Mouse (Mus musculus) urinary bladder, postnatal 4 days (tissue): ENCODE measurements around the gene Spop.
"Not testable (repeated sequence)": the region's sequence is repeated elsewhere in the genome, so short reads cannot be mapped to it uniquely, and the experiment has no call there.

Experiments
- DNase-seq, 2 experiments: peaks; one replicate each; pipeline ENCODE4 v3.0.0; 2021 to 2022; ENCODE audit warnings: low spot score in 2 of 2

Gene Spop

GRCm38 (mm10) chr11:95495883-95496282 lies 82.0 kb downstream of the Spop start:
- no peak for DNase-seq

DNA sequence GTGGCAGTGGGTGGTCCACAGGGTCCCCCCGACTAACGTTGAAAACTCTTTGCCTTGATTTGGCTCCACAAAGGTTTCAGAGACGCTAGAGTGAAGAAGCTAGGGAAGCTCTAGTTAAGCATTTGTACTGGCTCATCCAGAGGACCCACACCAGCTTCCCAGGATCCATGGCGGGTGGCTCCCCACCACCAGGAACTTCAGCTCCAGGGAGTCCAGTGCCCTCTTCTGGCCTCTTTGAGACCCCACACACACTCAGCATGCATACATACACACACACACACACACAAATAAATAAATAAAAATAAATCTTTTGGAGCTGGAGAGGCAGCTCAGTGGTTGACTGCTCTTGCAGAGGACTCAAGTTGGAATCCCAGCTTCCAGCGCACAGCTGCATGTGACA lies 84.0 kb downstream of the Spop start:
- DNase-seq = no peak

DNA sequence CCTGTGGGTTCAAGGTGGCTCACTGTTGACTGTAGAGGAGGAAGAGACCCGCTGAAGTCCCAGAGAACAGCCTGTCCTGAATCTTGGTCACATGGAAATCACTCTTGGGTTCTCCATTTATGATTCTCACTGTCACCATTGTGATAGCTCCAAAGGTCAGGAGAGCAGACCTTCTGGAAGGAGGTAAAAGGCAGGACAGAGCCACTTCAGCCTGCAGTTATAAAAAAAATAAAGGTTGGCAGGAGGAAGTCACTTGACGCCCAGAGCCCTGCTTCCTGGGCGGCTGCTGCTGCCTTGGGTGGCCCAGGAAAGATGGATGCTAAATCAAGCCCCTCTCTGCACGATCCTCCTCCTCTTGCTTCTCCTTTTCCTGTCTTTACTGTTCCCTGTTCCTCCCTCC lies 86.5 kb downstream of the Spop start:
- DNase-seq = no peak

DNA sequence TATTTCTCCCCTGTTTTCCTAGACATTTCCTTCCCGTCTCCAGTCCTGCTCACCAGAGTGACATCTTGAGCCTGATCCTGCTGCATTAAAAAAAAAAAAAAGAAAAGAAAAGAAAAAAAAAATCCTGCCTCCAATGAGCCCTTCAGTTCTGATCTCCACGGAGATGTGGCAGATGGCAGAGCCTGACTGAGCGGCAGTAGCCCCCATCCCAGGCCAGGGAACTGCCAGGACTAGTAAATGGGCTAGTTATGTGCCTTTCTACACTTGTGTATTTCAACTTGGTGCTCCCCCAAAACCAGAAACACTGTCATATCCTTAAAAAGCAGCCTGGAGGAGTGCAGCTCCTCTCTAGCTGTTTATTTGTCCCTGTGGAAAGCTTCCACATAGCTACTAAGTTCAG lies 87.0 kb downstream of the Spop start:
- DNase-seq = no peak

DNA sequence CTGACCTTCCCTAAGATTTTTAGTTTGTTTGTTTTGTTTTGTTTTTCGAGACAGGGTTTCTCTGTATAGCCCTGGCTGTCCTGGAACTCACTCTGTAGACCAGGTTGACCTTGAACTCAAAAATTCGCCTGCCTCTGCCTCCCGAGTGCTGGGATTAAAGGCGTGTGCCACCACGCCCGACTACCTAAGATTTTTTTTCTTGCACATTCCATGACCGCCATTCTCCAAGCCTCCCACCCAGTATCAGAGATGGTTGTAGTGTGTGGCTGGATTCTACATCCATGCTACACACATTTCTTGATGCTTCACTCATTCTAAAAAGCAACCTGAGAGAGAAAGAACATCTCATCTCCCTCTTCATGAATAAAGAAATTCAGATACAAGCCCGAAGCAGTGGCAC lies 87.9 kb downstream of the Spop start:
- not testable (repeated sequence) for DNase-seq

GRCm38 (mm10) chr11:95503581-95504180 lies 89.8 kb downstream of the Spop start:
- DNase-seq = no peak

- no peak for DNase-seq
Observed at GRCm38 (mm10) chr11:95504271-95504731, 90.4 kb downstream of the Spop start.

DNA sequence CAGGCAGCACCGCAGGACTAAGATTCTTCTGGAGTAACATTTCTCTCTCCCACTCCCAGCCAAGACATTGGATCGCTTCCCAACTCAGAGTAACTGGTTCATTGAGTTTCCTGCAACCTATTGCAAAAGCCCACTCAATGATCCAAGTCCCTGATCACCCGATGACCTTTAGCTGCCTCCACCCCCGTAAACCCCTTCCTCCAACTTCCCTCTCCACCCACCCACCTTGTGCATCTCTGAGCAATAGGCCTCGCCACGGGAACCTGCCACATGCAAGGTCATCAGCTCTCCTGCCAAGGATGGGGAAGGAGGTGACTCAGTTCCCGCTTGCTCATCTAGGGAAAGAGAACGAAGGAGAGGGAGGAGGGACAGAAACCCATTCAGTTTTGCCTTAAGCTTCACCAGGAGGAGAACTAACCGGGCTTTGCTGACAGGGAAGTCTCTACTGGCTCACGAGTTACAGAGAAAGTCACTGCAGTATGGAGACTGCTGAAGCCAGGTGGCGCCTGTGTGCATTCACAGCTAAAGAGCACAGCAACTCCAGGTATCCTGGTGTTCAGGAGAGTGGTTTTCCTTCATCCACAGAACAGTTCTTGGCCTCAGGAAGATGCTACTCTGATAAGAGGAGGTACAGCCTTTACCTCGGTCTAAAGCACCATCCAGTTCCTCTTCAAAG lies 93.3 kb downstream of the Spop start:
- DNase-seq = no peak

DNA sequence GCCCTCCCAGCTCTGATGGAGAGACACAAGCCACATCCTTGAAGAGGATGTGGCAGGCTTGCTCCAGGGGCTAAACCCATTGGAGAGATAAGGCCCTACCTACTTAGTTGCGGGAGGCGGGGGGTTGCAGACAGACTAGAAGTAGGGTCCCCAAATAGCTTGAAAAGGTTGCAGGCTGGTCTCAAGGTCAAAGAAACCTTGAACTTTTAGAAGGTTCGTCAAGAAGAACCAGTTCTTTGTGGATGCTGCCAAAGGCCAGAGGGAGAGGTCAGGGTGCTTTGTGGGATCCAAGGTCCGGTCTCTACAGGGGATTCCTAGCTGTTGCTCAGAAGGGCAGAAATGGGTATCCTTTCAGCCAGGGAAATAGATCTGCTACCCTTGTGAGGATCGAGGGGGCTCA lies 93.9 kb downstream of the Spop start:
- DNase-seq = no peak

GRCm38 (mm10) chr11:95508211-95508926 lies 94.5 kb downstream of the Spop start:
- DNase-seq = no peak

DNA sequence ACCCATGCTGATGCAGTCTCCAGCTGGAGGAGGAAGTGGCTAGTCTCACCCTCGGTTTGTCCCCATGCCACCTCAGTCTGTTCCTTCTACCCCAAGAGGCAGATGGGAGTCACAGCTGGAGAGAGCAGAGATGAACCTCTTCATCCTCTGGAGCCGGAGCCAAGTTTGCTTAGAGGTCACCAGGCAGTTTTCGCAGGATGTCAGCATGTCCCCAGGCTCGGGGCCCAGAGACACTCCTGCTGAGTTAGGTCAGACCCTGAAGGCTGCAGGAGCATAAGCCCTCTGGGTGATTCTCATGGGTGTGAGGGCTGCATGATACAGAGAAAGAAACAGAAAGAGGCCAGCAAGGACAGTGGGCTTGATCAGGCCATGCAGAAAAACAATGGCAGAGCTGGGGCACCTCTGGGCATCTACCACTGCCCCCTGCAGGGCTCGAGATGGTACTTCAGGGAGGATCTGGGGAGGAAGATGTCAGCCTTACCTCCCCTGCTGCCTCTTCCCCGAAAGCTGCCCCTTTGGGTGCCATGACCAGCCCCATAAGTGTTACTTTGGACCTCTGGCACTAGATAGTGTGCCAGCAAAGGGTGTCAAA lies 95.3 kb downstream of the Spop start:
- DNase-seq = no peak

- DNase-seq = no peak
Observed at GRCm38 (mm10) chr11:95510631-95511030, 96.8 kb downstream of the Spop start.

DNA sequence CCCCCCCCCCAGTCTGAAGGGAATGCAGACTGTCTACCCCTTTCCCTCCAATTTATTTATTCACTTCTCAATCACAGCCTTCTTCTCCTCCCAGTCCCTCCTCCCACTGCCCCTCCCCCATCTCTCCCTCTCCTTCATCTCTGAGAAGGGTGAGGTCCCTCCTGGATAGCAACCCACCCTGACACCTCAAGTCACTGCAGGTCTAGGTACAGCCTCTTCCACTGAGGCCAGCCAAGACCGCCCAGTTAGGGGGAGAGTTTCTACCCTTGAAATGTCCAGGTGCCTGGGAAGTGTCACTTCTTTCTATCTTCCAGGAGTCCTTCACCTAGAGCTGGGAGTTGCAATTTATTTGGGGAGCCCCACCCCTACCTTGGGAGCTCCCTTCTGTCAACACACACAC lies 98.0 kb downstream of the Spop start:
- DNase-seq = no peak

GRCm38 (mm10) chr11:95512383-95512782 lies 98.5 kb downstream of the Spop start:
- no peak for DNase-seq

DNA sequence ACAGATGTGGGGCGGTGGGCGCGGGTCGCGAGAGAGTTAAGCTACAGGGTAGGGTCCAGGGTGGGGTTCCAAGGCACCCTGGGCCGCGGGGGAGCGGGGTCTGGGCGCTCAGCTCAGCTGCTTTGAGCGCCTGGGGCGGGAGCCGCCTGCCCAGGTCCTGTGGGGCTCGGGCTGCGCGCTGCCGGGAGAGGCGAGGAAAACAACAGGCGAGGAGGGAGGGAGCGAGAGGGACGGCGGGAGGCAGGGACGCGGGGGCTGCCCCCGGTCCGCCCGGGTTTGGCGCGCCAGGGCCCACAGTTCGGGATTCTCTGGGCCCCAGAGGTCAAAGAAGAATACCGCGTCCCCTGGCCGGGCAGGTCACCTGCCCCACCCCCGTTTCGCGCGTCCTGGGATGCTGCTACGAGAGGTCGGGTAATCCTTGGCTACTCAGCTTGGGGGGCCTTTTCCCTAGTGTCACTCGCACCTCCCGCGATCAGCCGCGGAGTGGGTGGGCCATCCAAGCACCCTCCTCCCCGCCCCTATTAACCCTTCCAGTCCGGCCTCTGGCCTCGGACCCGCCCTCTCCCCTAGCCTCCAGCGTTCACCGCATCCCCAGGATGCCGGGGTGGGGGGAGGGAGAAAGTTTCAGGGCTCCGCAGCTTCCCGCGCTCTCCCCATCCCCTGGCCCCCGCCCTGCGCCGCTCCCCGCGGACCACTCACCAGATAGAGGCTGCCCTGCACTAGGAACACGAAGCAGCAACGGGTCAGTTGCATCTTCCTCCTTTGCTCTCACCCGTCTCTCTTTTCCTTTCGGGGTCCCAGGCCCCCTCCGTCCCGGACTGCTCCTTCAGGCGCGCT lies 99.8 kb downstream of the Spop start:
- no peak for DNase-seq

DNA sequence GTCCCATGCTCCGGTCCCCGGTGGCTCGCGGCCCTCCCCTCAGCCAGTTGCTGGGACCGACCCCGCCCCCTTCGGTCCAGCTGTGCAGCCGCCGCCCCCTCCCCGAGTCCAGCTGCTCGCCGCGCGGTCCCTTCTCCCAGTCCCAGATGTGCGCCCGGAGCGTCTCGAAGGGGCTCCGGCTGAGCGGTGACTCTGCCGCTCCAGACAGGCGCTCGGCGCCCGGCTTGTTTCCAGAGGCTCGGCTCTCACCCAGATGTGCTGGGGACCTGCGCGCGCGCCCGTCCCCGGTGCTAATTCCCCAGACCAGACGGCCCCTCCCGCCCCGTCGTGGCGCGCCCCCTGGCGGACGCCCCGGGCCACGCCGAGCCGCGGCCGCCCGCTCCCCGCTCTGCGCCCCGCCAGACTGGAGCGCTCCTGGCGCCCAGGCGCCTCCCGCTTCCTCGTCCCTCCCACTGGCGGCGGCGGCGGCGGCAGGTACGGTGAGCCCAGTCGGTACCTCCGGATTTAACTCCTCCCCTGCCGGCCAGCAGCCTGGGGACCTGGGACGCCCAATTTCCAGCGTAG lies 100.5 kb downstream of the Spop start, which contains the start of gene Nxph3:
Gene Nxph3 (minus strand): TSS at position 273 of the 564 bp plus-strand sequence.
- peak; percentile 73 for DNase-seq

- DNase-seq = no peak
Observed at GRCm38 (mm10) chr11:95515376-95516323, 101.8 kb downstream of the Spop start.

DNA sequence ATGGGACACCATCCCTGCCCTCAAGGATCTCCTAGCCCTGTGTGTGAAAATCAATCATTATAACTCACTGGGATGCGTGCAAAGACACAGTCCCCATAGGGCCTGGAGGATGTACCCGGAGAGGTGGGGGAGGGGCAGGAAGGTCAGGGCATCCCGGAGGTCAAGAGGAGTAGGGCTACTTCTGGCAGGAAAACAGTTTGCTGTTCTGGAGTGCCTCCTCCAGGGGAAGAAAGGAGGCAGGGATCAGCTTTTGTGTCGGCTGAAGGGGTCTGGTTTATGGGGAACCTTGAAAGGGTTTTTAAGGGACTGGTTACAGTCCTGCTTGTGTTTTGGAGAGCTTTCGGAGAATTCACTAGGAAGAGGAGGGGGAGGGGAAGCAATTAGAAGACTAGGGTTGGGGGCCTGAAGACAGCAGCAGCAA lies 102.6 kb downstream of the Spop start:
- no peak for DNase-seq

DNA sequence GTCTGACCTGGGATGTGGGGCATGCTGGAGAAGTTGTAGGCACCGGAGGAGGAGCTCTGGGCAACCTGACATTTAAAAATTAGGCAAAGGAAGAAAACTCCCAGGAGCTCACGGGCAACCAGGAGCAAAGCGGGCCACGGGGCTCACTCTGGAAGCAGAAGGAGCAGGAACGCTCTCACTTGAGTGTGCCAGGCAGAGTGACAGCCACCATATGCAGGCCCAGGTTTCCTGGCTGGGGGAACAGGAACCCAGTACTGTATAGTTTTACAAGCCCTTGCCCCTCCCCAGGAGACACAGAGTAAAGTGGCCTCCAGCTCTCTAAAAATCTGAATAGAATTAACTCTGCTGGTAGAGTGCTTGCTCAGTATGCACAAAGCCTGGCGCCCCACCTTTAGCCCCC lies 103.3 kb downstream of the Spop start:
- no peak for DNase-seq

- no peak for DNase-seq
Observed at GRCm38 (mm10) chr11:95519299-95519698, 105.4 kb downstream of the Spop start.
